Mouse (Mus musculus) hindbrain, embryonic 12.5 days (tissue): ENCODE measurements around the gene Orai3. TPM values are rescaled to one million over a fixed set of nuclear protein-coding genes. Genes with fewer than 3 reads are reported as not detected.

ENCODE experiments used
- ATAC-seq: fragments of 200-750 bp; cut with Nextera tagmentation; 2 replicates; pipeline ENCODE4 v1.8.0; 2017; ENCODE audit warnings: moderate TSS enrichment; ENCODE audit not compliant: low FRiP score
- H3K27ac ChIP-seq: fragments of 300-500 bp; sonication (generic); 2 replicates; pipeline ENCODE4 v1.5.1; 2016; ENCODE audit warnings: mild to moderate bottlenecking
- H3K27me3 ChIP-seq: fragments of 300-500 bp; sonication (generic); 2 replicates; pipeline ENCODE4 v1.6.1; 2016; ENCODE audit warnings: mild to moderate bottlenecking
- H3K36me3 ChIP-seq: fragments of 300-500 bp; sonication (generic); 2 replicates; pipeline ENCODE4 v1.6.1; 2016; ENCODE audit warnings: mild to moderate bottlenecking
- H3K4me1 ChIP-seq: fragments of 300-500 bp; sonication (generic); 2 replicates; pipeline ENCODE4 v1.6.1; 2016
- H3K4me2 ChIP-seq: fragments of 300-500 bp; sonication (generic); replicated peaks from 2 replicates; pipeline ENCODE4 v1.6.1; 2016; ENCODE audit warnings: mild to moderate bottlenecking
- H3K4me3 ChIP-seq: fragments of 300-500 bp; sonication (generic); 2 replicates; pipeline ENCODE4 v1.5.1; 2016; ENCODE audit warnings: mild to moderate bottlenecking
- H3K9ac ChIP-seq: fragments of 300-500 bp; sonication (generic); 2 replicates; pipeline ENCODE4 v1.6.1; 2016; ENCODE audit warnings: mild to moderate bottlenecking, moderate library complexity
- H3K9me3 ChIP-seq: fragments of 300-500 bp; sonication (generic); replicated peaks from 2 replicates; pipeline ENCODE4 v1.6.1; 2016; ENCODE audit warnings: mild to moderate bottlenecking
- WGBS: fragments of 180-500 bp; shearing (Covaris S2); methylation state at CpG from one replicate; pipeline ENCODE4 v1.1.7; 2016; 5-methylcytosine and 5-hydroxymethylcytosine counted together
- polyA plus RNA-seq: library from polyadenylated mRNA; unstranded; fragments of >200 nt; fragmentation: Nextera tagmentation; extraction: Ambion mirVana; gene quantifications from 2 replicates; pipeline ENCODE4 v1.2.1, GENCODE M21; 2016

The Orai3 gene
- polyA plus RNA-seq, 1 experiment from 2014 or later, result 10.0 TPM

DNA sequence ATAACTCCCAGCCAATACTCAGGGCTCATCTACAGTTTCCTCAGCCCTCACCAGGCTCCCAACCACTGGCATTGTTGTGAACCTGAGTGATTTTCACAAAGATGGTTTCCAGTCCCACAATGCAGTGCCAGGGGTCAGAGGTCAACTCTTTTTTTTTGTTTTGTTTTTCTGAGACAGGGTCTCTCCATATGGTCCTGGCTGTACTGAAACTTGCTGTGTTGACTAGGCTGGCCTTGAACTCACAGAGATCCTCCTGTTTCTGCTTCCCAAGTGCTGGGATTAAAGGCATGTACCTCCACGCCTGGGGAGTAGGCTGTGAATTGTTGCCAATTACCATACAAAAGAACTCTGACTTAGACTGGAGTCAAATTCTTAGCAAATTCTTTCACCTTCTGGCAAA, 40.2 kb downstream of the Orai3 start:
- H3K27me3 ChIP-seq, result no peaks in the 10 kb centered on the region

DNA sequence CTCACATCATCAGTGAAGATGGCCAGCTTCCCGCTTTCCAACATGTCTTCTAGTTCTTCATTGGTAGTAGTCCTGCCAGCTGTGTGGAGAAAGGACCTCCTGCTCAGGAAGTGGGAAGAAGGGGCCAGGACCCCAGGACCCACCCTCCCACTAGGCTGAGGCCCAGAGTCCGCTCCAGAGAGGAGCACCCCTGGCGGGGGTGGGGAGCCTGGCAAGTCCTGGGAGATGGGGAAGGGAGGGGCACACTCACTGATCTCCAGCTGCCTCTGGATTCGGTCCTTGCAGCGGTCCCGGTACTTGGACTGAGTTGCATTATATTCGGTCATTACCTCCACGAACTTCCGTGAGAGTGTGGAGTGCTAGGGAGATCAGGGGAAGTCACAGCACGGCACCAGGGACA, 41.0 kb downstream of the Orai3 start:
- Histone ChIP-seq H3K27ac (no peak overlapping the region), H3K9ac (no peak overlapping the region), H3K4me2 (no peak overlapping the region), H3K27me3 (no peaks in the 10 kb centered on the region), H3K9me3 (no peaks in the 10 kb centered on the region), H3K4me3 (no peak overlapping the region), H3K4me1 (no peaks in the 10 kb centered on the region), H3K36me3 (peaks cover 56% of the 10 kb centered on the region)
- 79% methylated on average over 10 of the region's 10 CpGs for WGBS
- ATAC-seq, result no peak

More for the DNA sequence above, 40.2 kb downstream of the Orai3 start:
- no peak for ATAC-seq
- Histone ChIP-seq H3K36me3 (peaks cover 60% of the 10 kb centered on the region), H3K4me2 (no peak overlapping the region), H3K4me3 (no peak overlapping the region), H3K9me3 (no peaks in the 10 kb centered on the region), H3K9ac (no peak overlapping the region), H3K4me1 (no peaks in the 10 kb centered on the region), H3K27ac (no peak overlapping the region)
- 88% methylated on average over 1 of the region's 1 CpGs for WGBS

DNA sequence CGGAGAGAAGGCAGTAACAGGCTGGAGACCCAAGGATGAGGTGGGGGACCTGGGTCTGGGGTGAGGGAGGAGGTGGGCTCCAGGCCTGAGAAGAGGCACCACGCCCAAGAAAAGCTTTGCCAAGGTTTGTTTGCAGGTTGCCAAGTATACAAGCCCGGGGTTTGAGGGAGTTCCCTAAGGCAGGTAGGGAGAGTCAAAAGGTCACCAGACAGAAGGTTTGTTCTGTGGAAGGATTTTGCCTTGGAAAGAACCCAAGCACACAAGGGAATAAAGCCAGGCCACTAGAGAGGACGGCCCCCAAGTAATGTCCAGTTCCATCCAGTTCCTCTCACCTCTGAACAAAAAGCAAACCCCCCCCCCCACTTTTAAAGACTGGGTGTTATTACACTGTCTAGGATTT, 41.6 kb downstream of the Orai3 start:
- Histone ChIP-seq H3K36me3 (peaks cover 51% of the 10 kb centered on the region), H3K27me3 (no peaks in the 10 kb centered on the region), H3K4me1 (peaks cover 6% of the 10 kb centered on the region), H3K27ac (no peak overlapping the region), H3K4me2 (no peak overlapping the region), H3K9me3 (no peaks in the 10 kb centered on the region), H3K4me3 (no peak overlapping the region), H3K9ac (no peak overlapping the region)
- no peak for ATAC-seq
- WGBS, result 89% methylated on average over 4 of the region's 4 CpGs

DNA sequence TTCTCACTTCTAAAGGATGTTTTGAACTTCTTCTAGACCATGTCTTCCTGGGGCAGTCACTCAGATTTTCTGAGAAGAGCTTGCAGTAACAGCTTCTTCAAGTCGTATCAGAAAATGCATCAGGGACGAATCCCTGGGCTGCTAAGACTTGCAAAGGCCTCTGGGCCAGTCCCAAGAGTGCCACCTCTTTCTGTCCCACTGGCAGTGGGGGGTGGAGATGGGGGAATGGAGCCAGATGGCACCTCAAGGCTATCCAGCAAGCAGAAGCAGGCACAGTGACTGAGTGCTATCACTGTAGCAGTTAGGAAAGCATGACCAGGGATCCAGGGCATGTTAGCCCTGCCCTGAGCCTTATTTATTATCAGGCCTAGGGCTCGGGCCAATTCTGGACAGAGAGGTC, 42.7 kb downstream of the Orai3 start:
- WGBS, result 84% methylated on average over 3 of the region's 3 CpGs
- no peak overlapping the region for H3K4me3 ChIP-seq
- H3K27me3 ChIP-seq, result no peaks in the 10 kb centered on the region
- no peaks in the 10 kb centered on the region for H3K9me3 ChIP-seq
- H3K27ac ChIP-seq, result no peak overlapping the region
- no peak overlapping the region for H3K9ac ChIP-seq
- H3K4me1 ChIP-seq, result peaks cover 10% of the 10 kb centered on the region
- peaks cover 45% of the 10 kb centered on the region for H3K36me3 ChIP-seq
- H3K4me2 ChIP-seq, result no peak overlapping the region
- ATAC-seq, result no peak

DNA sequence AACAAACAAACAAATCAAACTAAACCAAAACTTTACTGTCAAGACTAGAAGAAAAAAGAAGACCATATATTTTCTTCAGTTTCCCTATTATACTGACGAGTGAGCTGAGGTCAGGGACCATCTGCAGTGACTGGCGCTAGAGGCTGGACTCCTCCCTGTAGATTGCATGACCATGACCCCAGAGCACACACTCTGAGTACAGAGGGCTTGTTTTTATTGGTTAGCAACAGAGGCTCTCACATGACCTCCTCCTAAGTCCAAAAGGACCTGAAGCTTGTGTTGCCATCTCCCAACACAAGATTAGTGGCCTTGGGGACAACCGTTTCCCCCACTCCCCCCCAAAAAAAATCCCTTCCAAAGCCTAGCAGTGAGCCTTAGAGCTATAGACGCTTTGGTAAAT, 44.2 kb downstream of the Orai3 start:
- WGBS, result 81% methylated on average over 4 of the region's 4 CpGs
- Histone ChIP-seq H3K4me3 (no peak overlapping the region), H3K36me3 (peaks cover 44% of the 10 kb centered on the region), H3K4me2 (no peak overlapping the region), H3K9me3 (no peaks in the 10 kb centered on the region), H3K27me3 (no peaks in the 10 kb centered on the region), H3K9ac (no peak overlapping the region), H3K4me1 (peaks cover 10% of the 10 kb centered on the region), H3K27ac (no peak overlapping the region)
- no peak for ATAC-seq

DNA sequence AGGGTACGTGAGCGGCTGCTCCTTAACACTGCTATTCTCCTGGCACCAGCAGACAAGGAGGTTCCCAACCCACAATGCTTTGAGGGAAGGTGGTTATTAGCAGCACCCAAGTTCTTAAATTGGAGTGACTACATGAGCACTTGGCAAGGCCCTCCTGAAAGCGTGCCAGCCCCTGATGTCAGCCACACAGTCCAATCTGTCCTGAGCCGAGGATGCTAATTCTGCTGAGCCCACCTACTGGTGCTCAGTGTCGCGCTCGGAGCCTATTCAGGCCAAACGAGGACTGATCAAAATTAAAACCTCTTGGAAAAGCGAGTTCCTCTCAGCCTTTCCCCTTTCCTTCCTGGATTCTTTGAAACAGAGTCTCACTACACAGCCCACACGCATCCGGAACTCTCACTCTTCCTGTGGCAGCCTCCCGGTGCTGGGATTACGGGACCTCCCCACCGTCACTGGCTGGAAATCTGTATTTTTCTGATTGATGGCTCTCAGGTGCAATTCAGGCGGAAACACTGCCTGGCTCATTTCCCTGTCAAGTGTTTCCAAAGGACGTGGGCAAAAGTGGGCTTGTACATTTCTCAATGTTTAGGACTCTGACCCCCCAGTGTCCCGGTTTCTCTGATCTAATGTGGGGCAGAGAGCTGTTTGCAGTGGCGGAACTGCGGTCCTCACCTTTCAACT, 44.8 kb downstream of the Orai3 start:
- H3K4me1 ChIP-seq, result peaks cover 10% of the 10 kb centered on the region
- H3K27me3 ChIP-seq, result no peaks in the 10 kb centered on the region
- ATAC-seq, result no peak
- no peak overlapping the region for H3K9ac ChIP-seq
- H3K4me3 ChIP-seq, result no peak overlapping the region
- H3K27ac ChIP-seq, result no peak overlapping the region
- H3K36me3 ChIP-seq, result peaks cover 46% of the 10 kb centered on the region
- WGBS, result 89% methylated on average over 19 of the region's 19 CpGs
- H3K9me3 ChIP-seq, result no peaks in the 10 kb centered on the region
- H3K4me2 ChIP-seq, result no peak overlapping the region

DNA sequence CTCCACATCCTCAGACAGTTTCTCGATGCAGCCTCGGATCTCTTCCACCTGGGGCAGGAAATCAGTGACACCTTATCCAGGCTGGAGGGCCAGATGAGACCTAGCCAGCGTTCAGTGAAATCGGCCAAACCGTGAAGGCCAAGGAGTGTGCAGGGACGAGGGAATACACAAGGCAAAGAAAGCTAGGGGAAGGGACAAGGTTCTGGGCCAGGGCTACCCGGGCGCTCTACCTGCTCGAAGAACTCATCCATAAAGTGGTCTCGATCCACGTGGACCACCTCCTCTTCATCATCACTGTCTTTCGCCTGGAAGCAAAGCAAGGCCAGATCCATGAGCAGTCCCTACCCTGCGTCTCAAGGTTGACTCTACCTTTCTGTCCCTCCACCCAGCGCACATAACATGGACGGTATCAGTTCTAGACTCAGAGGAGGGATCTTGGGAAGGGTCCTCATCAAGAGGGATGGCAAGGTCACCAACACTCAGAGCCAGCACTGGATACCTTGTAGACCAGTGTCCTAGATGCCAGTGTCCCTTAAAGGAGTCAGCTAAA, 45.6 kb downstream of the Orai3 start:
- Histone ChIP-seq H3K4me2 (no peak overlapping the region), H3K9ac (no peak overlapping the region), H3K27ac (no peak overlapping the region), H3K4me3 (no peak overlapping the region), H3K27me3 (no peaks in the 10 kb centered on the region), H3K4me1 (peaks cover 10% of the 10 kb centered on the region), H3K36me3 (peaks cover 46% of the 10 kb centered on the region), H3K9me3 (no peaks in the 10 kb centered on the region)
- 94% methylated on average over 15 of the region's 15 CpGs for WGBS
- no peak for ATAC-seq

DNA sequence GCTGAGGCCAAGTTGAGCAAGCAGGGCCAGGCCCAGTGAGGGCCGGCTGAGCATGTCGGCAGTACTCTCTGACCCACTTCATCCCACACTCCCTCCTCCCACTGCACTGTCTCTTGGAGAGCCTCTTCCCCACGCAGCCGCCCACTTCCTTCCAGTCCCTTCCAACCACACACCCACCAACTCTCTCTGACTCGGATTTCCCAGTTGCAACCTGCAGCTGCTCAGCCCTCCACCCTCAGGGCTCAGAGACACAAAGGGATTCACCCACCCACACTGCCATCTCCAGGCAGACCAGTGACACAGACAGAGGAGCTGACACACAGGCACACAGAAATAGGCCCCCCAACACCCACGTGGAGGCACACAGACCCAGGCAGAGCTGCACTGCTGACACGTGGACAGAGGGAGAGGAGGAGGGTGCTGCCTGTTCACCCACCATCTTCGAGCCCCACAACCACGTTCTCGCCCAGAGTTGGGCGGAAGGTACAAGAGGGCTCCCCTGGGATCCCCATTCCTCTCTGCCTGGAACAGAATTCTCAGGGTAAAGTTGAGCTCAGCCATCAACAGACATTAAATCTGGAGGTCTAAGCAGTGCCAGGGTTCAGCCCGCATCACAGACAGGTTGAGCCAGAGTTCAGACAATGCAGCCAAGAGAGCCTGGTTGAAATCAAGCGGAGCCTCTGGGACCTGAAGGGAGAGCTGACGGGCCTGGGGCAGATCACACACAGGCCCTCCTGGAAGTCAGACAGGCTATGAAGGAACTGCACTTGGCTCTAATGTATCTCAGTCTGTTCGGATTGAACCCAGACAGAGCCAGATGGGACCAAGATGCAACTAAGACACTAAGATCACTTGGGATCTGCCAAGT, 46.6 kb downstream of the Orai3 start:
- no peak overlapping the region for H3K4me2 ChIP-seq
- H3K4me3 ChIP-seq, result no peak overlapping the region
- peaks cover 37% of the 10 kb centered on the region for H3K36me3 ChIP-seq
- no peak overlapping the region for H3K27ac ChIP-seq
- H3K9ac ChIP-seq, result peak overlapping the region; percentile 32
- 70% methylated on average over 15 of the region's 15 CpGs for WGBS
- no peak for ATAC-seq
- H3K9me3 ChIP-seq, result no peaks in the 10 kb centered on the region
- H3K4me1 ChIP-seq, result peaks cover 10% of the 10 kb centered on the region
- H3K27me3 ChIP-seq, result no peaks in the 10 kb centered on the region

DNA sequence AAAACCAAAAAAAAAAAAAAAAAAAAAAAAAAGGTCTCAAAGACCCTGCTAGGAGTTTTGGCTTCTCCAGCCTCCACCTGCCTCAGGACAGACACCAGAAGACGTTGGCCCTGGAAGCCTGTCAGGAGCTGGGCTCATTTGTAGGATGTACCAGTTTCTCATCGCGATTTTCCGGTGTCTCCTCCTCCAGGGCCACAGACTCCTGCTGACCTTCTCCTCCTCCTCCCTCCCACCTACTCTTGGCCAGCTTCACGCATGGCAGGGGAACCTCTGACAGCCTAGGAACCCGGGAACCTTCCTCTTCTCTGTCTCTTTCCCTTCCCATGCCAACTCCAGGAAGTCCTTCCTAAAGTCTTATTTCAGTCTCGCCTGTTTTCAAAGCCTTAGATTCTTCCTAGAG, 47.4 kb downstream of the Orai3 start:
- Histone ChIP-seq H3K36me3 (peaks cover 30% of the 10 kb centered on the region), H3K9me3 (no peaks in the 10 kb centered on the region), H3K27ac (no peak overlapping the region), H3K4me3 (no peak overlapping the region), H3K9ac (no peak overlapping the region), H3K4me1 (peaks cover 13% of the 10 kb centered on the region), H3K4me2 (no peak overlapping the region), H3K27me3 (no peaks in the 10 kb centered on the region)
- WGBS, result 83% methylated on average over 7 of the region's 7 CpGs
- ATAC-seq, result no peak

DNA sequence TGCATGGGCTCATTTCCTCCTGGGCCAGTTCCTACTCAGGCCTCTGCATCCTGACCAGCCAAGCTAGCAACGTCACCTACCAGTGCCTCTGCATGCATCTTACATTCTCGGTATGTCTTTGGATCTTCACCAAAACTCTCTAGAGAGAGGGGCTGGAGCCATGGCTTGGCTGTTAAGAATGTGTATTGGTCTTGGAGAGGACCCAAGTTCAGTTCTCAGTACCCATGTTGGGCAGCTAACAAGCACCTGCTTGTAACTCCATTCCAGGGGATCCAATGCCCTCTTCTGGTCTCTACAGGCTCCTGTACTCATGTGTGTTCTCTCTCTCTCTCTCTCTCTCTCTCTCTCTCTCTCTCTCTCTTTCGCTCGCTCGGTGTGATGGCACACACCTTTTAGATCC, 48.2 kb downstream of the Orai3 start:
- Histone ChIP-seq H3K9ac (no peak overlapping the region), H3K4me1 (peaks cover 19% of the 10 kb centered on the region), H3K27me3 (no peaks in the 10 kb centered on the region), H3K36me3 (peaks cover 23% of the 10 kb centered on the region), H3K4me2 (no peak overlapping the region), H3K27ac (no peak overlapping the region), H3K9me3 (no peaks in the 10 kb centered on the region), H3K4me3 (no peak overlapping the region)
- WGBS, result 94% methylated on average over 5 of the region's 5 CpGs
- no peak for ATAC-seq

DNA sequence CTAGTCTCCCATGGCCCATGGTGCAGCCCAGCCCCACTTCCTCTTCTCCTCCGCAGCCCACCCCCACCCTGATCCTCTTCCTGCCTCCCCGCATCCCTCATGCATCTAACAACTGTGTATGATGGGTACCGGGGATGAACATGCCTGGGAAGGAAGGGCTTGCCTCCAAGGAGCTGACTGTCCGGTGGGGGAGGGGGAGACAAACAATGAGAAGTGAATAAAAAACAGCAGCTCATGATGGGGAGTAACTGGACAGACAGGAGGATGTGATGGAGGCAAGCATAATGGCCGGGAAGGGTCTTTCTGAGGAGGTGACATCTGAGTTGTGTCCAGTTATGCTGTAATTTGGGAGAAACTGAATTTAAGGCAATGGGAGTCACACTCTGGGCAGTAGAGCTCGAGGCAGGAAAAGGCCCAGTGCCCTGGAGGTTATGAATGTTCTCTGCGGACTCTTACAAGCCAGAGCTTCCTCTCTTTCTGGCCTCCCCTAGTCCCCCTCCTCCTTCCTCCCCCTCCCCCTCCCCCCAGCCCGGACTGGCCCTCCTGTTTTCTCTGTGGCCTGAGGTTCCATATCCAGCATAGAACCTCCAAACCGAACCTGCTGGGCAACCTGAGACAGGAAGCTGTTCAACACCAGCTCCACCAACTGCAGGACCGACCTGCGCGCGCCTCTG, 51.4 kb downstream of the Orai3 start:
- no peak overlapping the region for H3K4me2 ChIP-seq
- H3K27ac ChIP-seq, result no peak overlapping the region
- ATAC-seq, result no peak

DNA sequence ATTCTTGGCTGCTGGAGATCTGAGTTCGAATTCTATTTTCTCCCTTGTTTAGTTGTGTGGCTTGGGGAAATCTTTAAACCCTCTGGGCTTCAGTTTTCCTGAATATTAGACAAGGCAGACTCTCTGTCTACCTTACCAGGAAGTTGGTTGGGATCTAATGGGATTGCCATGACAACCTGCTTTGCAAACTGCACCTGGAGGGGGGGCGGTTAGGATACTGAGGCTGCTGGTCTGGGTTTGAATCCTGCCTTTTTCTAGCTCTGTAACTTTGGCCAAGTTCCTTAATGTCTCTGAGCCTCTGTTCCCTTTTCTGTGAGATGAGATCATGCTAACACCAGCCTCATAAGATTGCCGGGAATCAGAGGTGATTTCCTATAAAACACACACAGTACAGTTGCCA, 52.9 kb downstream of the Orai3 start:
- H3K27ac ChIP-seq, result no peak overlapping the region
- H3K9me3 ChIP-seq, result no peaks in the 10 kb centered on the region
- H3K4me1 ChIP-seq, result peaks cover 27% of the 10 kb centered on the region
- 92% methylated on average over 3 of the region's 3 CpGs for WGBS
- no peak for ATAC-seq
- no peak overlapping the region for H3K9ac ChIP-seq
- H3K36me3 ChIP-seq, result 0 out of 2 replicates have a peak, but pooled peaks cover 6% of the 10 kb centered on the region
- no peak overlapping the region for H3K4me3 ChIP-seq
- H3K27me3 ChIP-seq, result no peaks in the 10 kb centered on the region
- H3K4me2 ChIP-seq, result no peak overlapping the region

More for the DNA sequence above, 51.4 kb downstream of the Orai3 start:
- 0 out of 2 replicates have a peak, but pooled peaks cover 6% of the 10 kb centered on the region for H3K36me3 ChIP-seq
- 68% methylated on average over 13 of the region's 13 CpGs for WGBS
- H3K4me3 ChIP-seq, result no peak overlapping the region
- H3K9me3 ChIP-seq, result no peaks in the 10 kb centered on the region
- H3K27me3 ChIP-seq, result no peaks in the 10 kb centered on the region
- H3K9ac ChIP-seq, result no peak overlapping the region
- peaks cover 33% of the 10 kb centered on the region for H3K4me1 ChIP-seq
